Mouse (Mus musculus): ENCODE measurements around the gene Nebl. TPM values are rescaled to one million over a fixed set of nuclear protein-coding genes. Genes with fewer than 3 reads are reported as not detected.

Gene Nebl
- polyA plus RNA-seq, 1 experiment: 0.08 TPM

DNA sequence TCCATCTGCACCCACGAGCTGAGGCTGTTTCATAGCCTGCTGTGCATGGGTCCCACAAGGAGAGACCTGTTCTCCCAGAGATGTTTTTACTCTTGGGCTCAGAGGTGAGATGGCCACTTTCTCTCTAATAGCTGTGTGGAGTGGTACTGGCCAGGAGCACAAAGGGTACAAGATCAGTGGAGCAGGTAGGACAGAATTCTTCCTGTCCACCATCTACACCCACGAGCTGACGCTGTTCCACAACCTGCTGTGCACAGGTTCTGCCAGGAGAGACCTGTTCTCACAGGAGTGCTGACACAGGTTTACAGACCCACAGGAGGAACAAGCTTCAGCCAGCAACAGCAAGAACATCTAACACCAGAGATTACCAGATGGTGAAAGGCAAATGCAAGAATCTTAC, 155.6 kb downstream of the Nebl start:
- no peak overlapping the region for H3K4me2 ChIP-seq (ENCODE audit: low read depth)
- no peaks in the 10 kb centered on the region for H3K79me2 ChIP-seq (ENCODE audit: control insufficient read depth, insufficient read depth)
- H3K36me3 ChIP-seq (ENCODE audit: control insufficient read depth, insufficient read depth): no peaks in the 10 kb centered on the region
- H3K27me3 ChIP-seq (ENCODE audit: control insufficient read depth, insufficient read depth, insufficient read length): no peaks in the 10 kb centered on the region
- TF ChIP-seq POLR2A (IDR thresholded peaks at IDR 0.05; ENCODE audit: insufficient read length, low read depth) (no peak), CEBPB (IDR thresholded peaks at IDR 0.05; ENCODE audit: insufficient read depth, poor library complexity, severe bottlenecking) (no peak), SRF (IDR thresholded peaks at IDR 0.05; ENCODE audit: control insufficient read depth, insufficient read length, low read depth) (no peak), TCF12 (IDR thresholded peaks at IDR 0.05; ENCODE audit: insufficient read depth, poor library complexity, severe bottlenecking) (no peak)
- no peak overlapping the region for H3ac ChIP-seq (ENCODE audit: control insufficient read depth, insufficient read length)
- H3K4me3 ChIP-seq: no peak overlapping the region

DNA sequence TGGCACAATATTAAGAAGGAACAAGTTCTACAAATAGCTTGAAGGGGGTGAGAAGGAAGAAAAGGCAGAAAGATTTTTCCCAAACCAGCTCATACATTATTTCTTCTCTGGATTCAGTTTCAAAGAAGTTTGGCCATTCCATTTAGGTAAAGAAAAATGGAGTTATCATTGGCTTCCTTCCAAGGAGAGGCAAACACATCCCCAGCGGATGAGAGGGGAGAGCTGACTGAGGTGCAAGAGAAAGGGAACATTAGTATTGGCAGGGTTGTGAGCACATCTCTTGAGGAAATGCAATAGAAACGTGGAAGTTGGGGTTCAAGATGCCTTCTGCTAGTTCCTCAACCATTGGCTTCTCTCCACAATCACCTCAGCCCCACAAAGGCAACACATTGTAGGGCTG, 159.5 kb downstream of the Nebl start:
- no peak for TF ChIP-seq MAX (IDR thresholded peaks at IDR 0.05; ENCODE audit: low read depth)
- no peak for TF ChIP-seq TCF3 (IDR thresholded peaks at IDR 0.05; ENCODE audit: insufficient read length, low read depth)
- no peak for TF ChIP-seq MYOG (IDR thresholded peaks at IDR 0.05; ENCODE audit: control insufficient read depth in 1 of 3, insufficient read depth in 1 of 3, insufficient read length in 2 of 3, low read depth in 2 of 3)
- no peak for TF ChIP-seq CEBPB (IDR thresholded peaks at IDR 0.05; ENCODE audit: insufficient read depth, poor library complexity, severe bottlenecking)
- no peak for TF ChIP-seq SRF (IDR thresholded peaks at IDR 0.05; ENCODE audit: control insufficient read depth, insufficient read length, low read depth)
- TF ChIP-seq USF1 (IDR thresholded peaks at IDR 0.05; ENCODE audit: low read depth): no peak
- no peak for TF ChIP-seq MYOD1 (IDR thresholded peaks at IDR 0.05; ENCODE audit: control insufficient read depth in 1 of 3, insufficient read length in 2 of 3, low read depth in 2 of 3)
- TF ChIP-seq POLR2A (IDR thresholded peaks at IDR 0.05; ENCODE audit: insufficient read length, low read depth): no peak
- TF ChIP-seq TCF12 (IDR thresholded peaks at IDR 0.05; ENCODE audit: insufficient read depth, poor library complexity, severe bottlenecking): no peak
- TF ChIP-seq REST (IDR thresholded peaks at IDR 0.05; ENCODE audit: insufficient read depth, insufficient read length): no peak
- TF ChIP-seq POLR2AphosphoS2 (IDR thresholded peaks at IDR 0.05; ENCODE audit: insufficient read length, low read depth): no peak
- TF ChIP-seq E2F4 (IDR thresholded peaks at IDR 0.05; ENCODE audit: insufficient read depth): no peak
- H3K36me3 ChIP-seq (ENCODE audit: control insufficient read depth, insufficient read depth): no peaks in the 10 kb centered on the region
- H3K79me2 ChIP-seq (ENCODE audit: control insufficient read depth, insufficient read depth): no peaks in the 10 kb centered on the region
- no peaks in the 10 kb centered on the region for H3K27me3 ChIP-seq (ENCODE audit: control insufficient read depth, insufficient read depth, insufficient read length)
- no peak overlapping the region for H3ac ChIP-seq (ENCODE audit: control insufficient read depth, insufficient read length)
- H3K4me2 ChIP-seq (ENCODE audit: low read depth): no peak overlapping the region
- no peak overlapping the region for H3K4me3 ChIP-seq

DNA sequence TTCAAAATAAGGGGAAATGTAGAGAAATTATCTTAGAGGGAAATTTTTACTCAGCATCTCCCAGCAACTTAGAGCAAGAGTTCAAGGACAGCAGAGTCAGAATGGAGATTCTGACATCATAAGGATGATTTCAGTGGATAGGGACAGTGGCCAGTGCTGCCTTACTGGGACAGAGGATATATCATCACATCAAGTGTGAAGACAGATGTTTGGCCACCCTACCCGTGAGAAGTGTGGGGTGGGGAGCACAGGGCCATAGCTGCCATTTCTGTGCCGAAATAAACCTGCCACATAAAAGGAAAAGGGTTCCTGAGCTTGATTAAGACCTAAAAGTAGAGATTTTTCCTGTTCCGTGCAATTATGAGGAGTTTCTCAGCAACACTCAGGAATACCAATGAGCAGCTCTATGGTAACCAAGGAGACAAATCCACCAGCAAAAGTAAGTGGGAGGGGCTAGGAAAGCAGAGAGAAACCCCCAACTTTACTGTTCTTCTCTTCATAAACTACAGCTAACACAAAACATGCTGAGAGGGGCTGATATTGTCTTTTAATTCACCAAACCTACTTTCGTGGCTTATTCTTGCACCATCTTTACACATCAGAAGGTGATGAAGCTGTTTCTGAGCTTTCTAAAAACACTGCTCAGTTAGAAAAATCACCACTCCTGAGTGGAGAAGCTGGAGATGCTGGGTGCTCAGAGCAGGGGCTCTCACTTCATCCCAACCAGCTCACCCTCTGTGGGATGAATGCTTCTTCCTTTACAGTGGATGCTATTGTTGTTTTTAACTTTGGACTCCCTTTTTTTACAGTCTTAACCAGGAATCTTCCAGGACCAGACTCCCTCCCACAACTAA, 172.1 kb downstream of the Nebl start:
- Histone ChIP-seq H3K79me2 (ENCODE audit: control insufficient read depth, insufficient read depth) (no peaks in the 10 kb centered on the region), H3K27me3 (ENCODE audit: control insufficient read depth, insufficient read depth, insufficient read length) (no peaks in the 10 kb centered on the region), H3K36me3 (ENCODE audit: control insufficient read depth, insufficient read depth) (no peaks in the 10 kb centered on the region), H3K4me2 (ENCODE audit: low read depth) (no peak overlapping the region), H3K4me3 (no peak overlapping the region), H3ac (ENCODE audit: control insufficient read depth, insufficient read length) (no peak overlapping the region)
- TF ChIP-seq TCF12 (IDR thresholded peaks at IDR 0.05; ENCODE audit: insufficient read depth, poor library complexity, severe bottlenecking) (no peak), USF1 (IDR thresholded peaks at IDR 0.05; ENCODE audit: low read depth) (no peak), MYOG (IDR thresholded peaks at IDR 0.05; ENCODE audit: control insufficient read depth in 1 of 3, insufficient read depth in 1 of 3, insufficient read length in 2 of 3, low read depth in 2 of 3) (no peak), MYOD1 (IDR thresholded peaks at IDR 0.05; ENCODE audit: control insufficient read depth in 1 of 3, insufficient read length in 2 of 3, low read depth in 2 of 3) (no peak), POLR2AphosphoS2 (IDR thresholded peaks at IDR 0.05; ENCODE audit: insufficient read length, low read depth) (no peak), CEBPB (IDR thresholded peaks at IDR 0.05; ENCODE audit: insufficient read depth, poor library complexity, severe bottlenecking) (no peak), MAX (IDR thresholded peaks at IDR 0.05; ENCODE audit: low read depth) (no peak), TCF3 (IDR thresholded peaks at IDR 0.05; ENCODE audit: insufficient read length, low read depth) (no peak), SRF (IDR thresholded peaks at IDR 0.05; ENCODE audit: control insufficient read depth, insufficient read length, low read depth) (no peak), E2F4 (IDR thresholded peaks at IDR 0.05; ENCODE audit: insufficient read depth) (no peak), REST (IDR thresholded peaks at IDR 0.05; ENCODE audit: insufficient read depth, insufficient read length) (no peak), POLR2A (IDR thresholded peaks at IDR 0.05; ENCODE audit: insufficient read length, low read depth) (no peak)

GRCm38 (mm10) chr2:17549895-17550558, 181.2 kb downstream of the Nebl start:
- no peak for TF ChIP-seq TCF12 (IDR thresholded peaks at IDR 0.05; ENCODE audit: insufficient read depth, poor library complexity, severe bottlenecking)
- TF ChIP-seq MAX (IDR thresholded peaks at IDR 0.05; ENCODE audit: low read depth): no peak
- Histone ChIP-seq H3K79me2 (ENCODE audit: control insufficient read depth, insufficient read depth) (no peaks in the 10 kb centered on the region), H3K36me3 (ENCODE audit: control insufficient read depth, insufficient read depth) (no peaks in the 10 kb centered on the region), H3K4me3 (no peak overlapping the region), H3ac (ENCODE audit: control insufficient read depth, insufficient read length) (no peak overlapping the region), H3K4me2 (ENCODE audit: low read depth) (no peak overlapping the region), H3K27me3 (ENCODE audit: control insufficient read depth, insufficient read depth, insufficient read length) (no peaks in the 10 kb centered on the region)

Data from myocyte (in vitro differentiated cells).